ENCODE assay signal across 8 mouse cellular contexts in the genomic region with DNA sequence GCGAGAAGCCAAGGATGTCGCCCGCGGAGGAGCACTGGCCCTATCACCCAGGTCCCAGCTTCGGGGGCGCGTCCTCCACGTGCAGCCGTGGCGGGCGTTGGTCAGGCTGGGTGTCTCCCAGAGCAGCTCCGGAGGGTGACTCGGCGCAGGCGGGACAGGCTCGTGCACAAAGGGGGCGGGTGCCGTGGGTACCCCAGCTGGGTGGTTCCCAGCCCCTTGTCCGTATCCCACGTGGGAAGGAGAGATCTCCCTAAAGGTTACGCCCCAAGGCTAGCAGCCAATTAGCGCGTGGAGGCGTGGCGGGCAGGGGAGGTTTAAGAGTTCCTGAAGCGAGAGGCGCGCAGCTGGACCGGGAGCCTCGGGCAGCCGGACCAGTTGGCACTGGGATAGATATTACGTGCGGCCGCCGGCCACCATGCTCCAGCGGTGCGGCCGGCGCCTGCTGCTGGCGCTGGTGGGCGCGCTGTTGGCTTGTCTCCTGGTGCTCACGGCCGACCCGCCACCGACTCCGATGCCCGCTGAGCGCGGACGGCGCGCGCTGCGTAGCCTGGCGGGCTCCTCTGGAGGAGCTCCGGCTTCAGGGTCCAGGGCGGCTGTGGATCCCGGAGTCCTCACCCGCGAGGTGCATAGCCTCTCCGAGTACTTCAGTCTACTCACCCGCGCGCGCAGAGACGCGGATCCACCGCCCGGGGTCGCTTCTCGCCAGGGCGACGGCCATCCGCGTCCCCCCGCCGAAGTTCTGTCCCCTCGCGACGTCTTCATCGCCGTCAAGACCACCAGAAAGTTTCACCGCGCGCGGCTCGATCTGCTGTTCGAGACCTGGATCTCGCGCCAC. TPM values are rescaled to one million over a fixed set of nuclear protein-coding genes. Genes with fewer than 3 reads are reported as not detected.
DNase-seq lines count a peak whose midpoint lies in the region; ATAC-seq and TF ChIP-seq lines count a peak whose summit lies in the region.

A gene (plus strand): TSS at position 320 of the 835 bp plus-strand sequence.

- in situ Hi-C loops in Patski (cut with MboI; ENCODE audit: low pct_unique_long_range_greater_than_20kb), result loop anchor here (5.0 kb wide), 1 partner anchor 40 kb away; a partner anchor contains a TSS

- H3K4me2 ChIP-seq in hindbrain, embryonic 13.5 days, result peak within 1 kb of the TSS; percentile 86

- POLR2A ChIA-PET in Patski (lab: Charles Lee), result interaction anchor here (0.6 to 2.1 kb wide), 8 partner anchors 10 to 58 kb away, joined by 3 to 6 read pairs (median 4); no protein-coding TSS in a partner anchor

- H3K4me3 ChIP-seq in hindbrain, embryonic 13.5 days, result peak within 1 kb of the TSS; percentile 55

- no peaks in the 10 kb centered on the region for H3K9me3 ChIP-seq in hindbrain, embryonic 13.5 days

- CTCF ChIA-PET in Patski (lab: Charles Lee), result interaction anchor here (1.0 to 1.2 kb wide), 2 partner anchors 10 to 12 kb away, joined by 3 to 6 read pairs; no protein-coding TSS in a partner anchor

- no peak for DNase-seq in Patski (ENCODE audit: low read depth, low spot score)
- peak; percentile 84 to 86 for DNase-seq in cerebellum, postnatal 10 days
- peak; percentile 72 to 85 for DNase-seq in frontal cortex, postnatal 14 days (ENCODE audit: low spot score in 2 of 2)
- DNase-seq in layer of hippocampus, postnatal 25 days (ENCODE audit: extremely low spot score in 1 of 2, low spot score in 1 of 2), result peak; percentile 56 to 62
- peak; percentile 95 to 96 for DNase-seq in lung, postnatal 4 days
- DNase-seq in retina, postnatal 7 days (ENCODE audit: low read depth, low spot score), result peak; percentile 73
- DNase-seq in urinary bladder, adult 2 months (ENCODE audit: low spot score), result peak; percentile 80

- no peaks in the 10 kb centered on the region for H3K36me3 ChIP-seq in hindbrain, embryonic 13.5 days

- H3K9ac ChIP-seq in hindbrain, embryonic 13.5 days, result peak within 1 kb of the TSS; percentile 83

- peaks cover 70% of the 10 kb centered on the region for H3K4me1 ChIP-seq in hindbrain, embryonic 13.5 days (replicated peaks)

- TF ChIP-seq CTCF in Patski (IDR thresholded peaks at IDR 0.05), result no peak

- under 1% methylated on average over 91 of the region's 91 CpGs for WGBS in hindbrain, embryonic 13.5 days

- no peaks in the 10 kb centered on the region for H3K27me3 ChIP-seq in Patski
- peaks cover 52% of the 10 kb centered on the region for H3K27me3 ChIP-seq in hindbrain, embryonic 13.5 days

- peak within 1 kb of the TSS; percentile 92 for H3K27ac ChIP-seq in hindbrain, embryonic 13.5 days

- peak; percentile 32 for ATAC-seq in Patski
- peak; percentile 46 for ATAC-seq in hindbrain, embryonic 13.5 days (ENCODE audit: low FRiP score)

RNA-seq across cellular contexts. Expression of the gene that starts here (rescaled TPM):
- polyA plus RNA-seq in Patski (2021), result 56.0 TPM
- 22.9 and 27.1 TPM in 2 replicates for polyA plus RNA-seq in hindbrain, embryonic 13.5 days (2015; fragmentation: Nextera tagmentation; extraction: Ambion mirVana)
- total RNA-seq in layer of hippocampus, postnatal 25 days (2021), result 10 to 100 TPM; 20.0 to 29.8 TPM
- polyA plus RNA-seq in urinary bladder, adult 2 months (2012; rRNA removed), result 20.6 and 23.6 TPM in 2 replicates
